Mouse (Mus musculus) olfactory bulb, adult 2 months (tissue): ENCODE results near the gene Dpm3.

ENCODE experiments used
- CTCF ChIP-seq: fragments of 200-500 bp; IDR thresholded peaks from 2 replicates; pipeline ENCODE4 v1.5.1; 2012; ENCODE audit warnings: low read depth, mild to moderate bottlenecking, low read length, moderate library complexity; ENCODE audit not compliant: insufficient read depth
- POLR2A ChIP-seq: fragments of 200-500 bp; IDR thresholded peaks from 2 replicates; pipeline ENCODE4 v1.6.1; 2012; ENCODE audit warnings: mild to moderate bottlenecking, low read depth, low read length, moderate library complexity; ENCODE audit not compliant: insufficient read depth

DNA sequence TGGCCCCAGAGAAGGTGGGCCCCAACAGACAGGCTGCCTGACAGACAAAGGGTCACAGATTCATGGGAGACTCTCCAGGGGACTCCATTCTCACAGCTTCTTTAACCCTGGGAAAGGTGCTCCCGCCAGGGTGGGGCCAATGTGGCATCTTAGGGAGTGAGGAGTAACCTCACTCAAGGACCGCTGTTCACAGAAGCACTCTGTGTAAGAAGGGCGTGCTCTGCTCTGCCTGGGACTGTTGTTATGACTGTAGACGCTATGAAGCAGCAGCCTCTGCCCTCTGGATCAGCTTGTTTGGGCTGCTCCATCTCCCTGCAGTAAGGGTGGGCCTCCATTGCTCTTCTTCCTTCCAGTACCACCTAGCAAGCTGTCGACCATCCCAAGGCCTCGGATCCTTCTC is 45.3 kb downstream of the Dpm3 start:
- no peak for TF ChIP-seq POLR2A
- TF ChIP-seq CTCF = no peak
